Mouse (Mus musculus): Measurements from ENCODE around the gene Prdm12.

Prdm12 gene

DNA sequence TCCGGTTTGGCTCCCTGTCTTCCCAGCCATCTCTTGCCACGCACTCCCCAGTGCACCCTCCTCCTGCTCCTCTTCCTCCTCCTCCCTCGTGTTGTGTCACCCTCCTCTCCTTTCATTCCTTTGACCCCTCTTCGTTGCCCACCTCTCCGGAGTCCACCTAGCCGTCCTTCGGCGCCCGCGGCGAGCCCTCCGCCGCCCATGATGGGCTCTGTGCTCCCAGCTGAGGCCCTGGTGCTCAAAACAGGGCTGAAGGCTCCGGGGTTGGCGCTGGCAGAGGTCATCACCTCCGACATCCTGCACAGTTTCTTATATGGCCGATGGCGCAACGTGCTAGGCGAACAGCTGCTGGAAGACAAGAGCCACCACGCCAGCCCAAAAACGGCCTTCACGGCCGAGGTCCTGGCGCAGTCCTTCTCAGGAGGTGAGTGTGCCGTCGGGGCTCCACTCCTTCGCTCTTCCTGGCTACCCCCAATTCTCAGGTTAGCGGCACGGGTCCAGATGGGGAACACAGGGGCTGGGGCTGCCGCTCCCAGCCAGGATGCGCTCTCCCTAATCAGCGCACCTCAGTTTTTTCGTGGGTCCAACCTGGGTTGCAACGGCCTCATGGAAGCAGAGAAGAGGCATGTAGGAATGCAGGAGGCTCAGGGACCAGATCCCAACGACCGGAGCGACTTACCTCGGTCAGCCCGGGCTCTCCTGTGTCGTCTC lies at the start of gene Prdm12:
Gene Prdm12 (plus strand): TSS at position 137 of the 708 bp plus-strand sequence.
- DNase-seq (ENCODE audit: low spot score in 2 of 2) = no peak

DNA sequence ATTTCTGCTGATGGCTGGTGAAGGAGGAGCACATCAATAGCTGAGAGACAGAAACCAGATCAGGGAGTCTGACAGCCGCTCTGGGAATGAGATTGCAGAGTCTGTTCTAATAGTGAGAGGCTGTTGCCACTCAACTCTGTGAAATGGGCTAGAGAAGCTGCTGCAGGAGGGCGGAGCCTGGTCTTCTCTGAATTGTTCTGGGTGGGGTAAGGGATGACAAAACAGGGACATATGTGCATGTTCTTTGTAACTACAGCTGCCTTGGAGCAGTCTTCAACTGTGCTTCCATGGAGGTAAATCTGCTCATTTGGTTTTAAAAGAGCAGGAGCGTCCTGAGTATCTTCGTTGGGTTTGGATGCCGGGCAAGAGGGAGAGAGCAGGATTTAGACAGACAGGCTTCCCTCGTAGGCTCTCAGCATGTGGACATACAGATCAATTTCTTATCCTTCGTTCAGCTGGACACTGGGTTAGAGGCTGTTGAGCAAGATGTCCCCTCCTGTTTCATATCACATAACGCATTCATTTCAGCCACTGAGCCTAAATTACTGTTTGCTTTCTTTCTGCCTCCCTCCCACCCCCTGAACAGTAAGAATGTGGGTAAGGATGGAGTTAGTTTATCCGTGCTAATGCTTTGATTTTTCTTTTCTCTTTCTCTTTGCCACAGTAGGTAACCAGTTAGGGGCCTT lies 47.9 kb upstream of the Prdm12 start:
- DNase-seq (ENCODE audit: low spot score in 2 of 2) = no peak

GRCm38 (mm10) chr2:31607555-31607954 lies 32.3 kb upstream of the Prdm12 start:
- DNase-seq (ENCODE audit: low spot score in 2 of 2) = no peak

GRCm38 (mm10) chr2:31609859-31610261 lies 30.0 kb upstream of the Prdm12 start:
- no peak for DNase-seq (ENCODE audit: low spot score in 2 of 2)

DNA sequence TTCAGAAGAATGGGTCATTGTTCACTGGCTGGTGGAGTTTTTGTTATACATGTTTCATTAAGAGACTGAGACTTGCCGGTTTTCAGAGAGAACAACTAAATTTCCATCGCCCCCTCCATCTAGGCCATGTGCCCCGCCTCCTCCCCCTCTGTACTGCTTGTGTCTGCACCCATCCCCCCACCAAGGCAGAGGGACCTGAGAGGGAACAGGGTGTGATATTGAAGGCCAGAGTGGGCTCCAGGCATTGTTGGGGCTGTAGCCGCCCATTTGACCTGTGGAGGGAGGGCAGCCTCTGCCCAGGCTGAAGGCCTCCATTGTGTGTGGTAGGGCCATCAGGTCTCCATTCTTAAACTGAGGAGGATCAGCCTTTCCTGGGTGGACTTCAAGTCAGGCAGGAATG lies 28.9 kb upstream of the Prdm12 start:
- DNase-seq (ENCODE audit: low spot score in 2 of 2) = no peak

GRCm38 (mm10) chr2:31611400-31611799 lies 28.4 kb upstream of the Prdm12 start:
- no peak for DNase-seq (ENCODE audit: low spot score in 2 of 2)

DNA sequence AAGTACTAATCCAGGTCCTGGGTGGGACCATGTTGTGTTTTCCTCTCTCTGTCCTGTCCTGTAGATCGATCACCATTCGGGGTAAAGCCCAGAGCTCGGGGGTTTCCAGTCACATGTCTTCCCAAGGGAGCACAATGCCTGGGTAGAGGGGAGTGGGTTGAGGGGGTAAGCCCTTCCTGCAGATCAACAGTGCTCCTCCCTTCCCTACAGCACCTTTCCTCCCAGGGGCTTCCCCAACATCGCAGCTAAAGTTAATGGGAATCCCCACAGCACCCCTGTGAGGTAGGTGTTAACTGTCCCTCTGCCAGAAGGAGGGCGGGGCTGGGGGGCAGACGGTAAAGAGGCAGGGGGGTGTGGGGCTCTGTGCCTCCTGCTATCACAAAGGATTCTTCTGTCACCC lies 27.2 kb upstream of the Prdm12 start:
- no peak for DNase-seq (ENCODE audit: low spot score in 2 of 2)

DNA sequence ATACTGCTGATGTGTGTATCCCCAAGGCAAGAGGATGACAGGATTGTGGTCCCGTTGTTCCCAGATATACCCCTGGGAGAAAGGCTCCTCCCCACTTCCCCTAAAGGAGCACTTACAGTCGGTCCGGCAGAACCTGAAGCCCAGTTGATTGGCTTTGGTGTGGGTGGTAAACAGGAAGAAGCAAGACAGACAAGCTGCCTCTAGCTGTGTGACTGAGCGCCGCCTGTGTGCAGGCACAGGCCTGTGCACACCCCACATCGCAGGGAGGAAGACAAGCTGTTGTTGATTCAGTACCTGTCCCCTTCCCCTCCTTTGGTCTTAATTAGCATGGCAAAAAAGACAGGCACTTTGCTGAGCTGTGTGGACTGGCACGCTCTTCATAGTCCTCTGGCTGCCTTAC lies 26.1 kb upstream of the Prdm12 start:
- DNase-seq (ENCODE audit: low spot score in 2 of 2) = no peak

- no peak for DNase-seq (ENCODE audit: low spot score in 2 of 2)
Observed at GRCm38 (mm10) chr2:31618484-31619161, 21.2 kb upstream of the Prdm12 start.

DNA sequence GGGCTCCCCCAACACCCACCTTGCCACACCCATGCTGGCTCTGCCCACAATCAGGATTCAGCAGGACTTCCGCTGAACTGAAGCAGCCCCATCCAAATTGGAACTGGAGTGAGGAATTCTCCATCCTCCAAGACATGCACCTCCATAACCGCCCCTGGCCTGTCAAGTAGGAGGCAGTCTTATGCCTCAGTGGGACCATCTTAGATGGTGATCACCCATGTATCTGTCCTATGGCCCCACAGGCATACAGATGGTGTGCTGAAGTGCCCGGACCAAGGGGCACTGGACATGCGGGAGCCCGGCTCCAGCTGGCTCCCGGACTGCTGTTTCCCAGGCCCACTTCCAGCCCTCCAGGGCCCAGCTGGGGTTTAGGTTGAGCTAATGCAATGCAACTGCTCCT lies 20.6 kb upstream of the Prdm12 start:
- no peak for DNase-seq (ENCODE audit: low spot score in 2 of 2)

DNA sequence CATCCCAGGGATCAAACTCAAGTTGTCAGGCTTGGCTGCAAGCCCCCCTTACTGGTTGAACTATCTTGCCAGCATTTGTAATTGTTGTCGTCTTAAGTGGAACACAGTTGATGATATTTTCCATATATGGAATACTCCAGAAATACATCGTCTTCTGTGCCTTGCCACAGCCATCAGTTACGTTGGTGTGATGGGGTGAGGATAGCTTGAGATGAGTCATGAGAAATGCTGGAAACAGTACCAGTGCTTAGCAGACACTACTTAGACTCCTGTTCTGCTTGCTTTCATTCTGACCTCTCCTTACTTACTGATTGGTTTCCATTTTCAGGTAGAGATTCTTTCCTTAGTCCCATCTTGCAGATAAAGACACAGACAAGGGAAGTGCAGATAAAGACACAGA lies 6.3 kb upstream of the Prdm12 start:
- DNase-seq (ENCODE audit: low spot score in 2 of 2) = no peak

DNA sequence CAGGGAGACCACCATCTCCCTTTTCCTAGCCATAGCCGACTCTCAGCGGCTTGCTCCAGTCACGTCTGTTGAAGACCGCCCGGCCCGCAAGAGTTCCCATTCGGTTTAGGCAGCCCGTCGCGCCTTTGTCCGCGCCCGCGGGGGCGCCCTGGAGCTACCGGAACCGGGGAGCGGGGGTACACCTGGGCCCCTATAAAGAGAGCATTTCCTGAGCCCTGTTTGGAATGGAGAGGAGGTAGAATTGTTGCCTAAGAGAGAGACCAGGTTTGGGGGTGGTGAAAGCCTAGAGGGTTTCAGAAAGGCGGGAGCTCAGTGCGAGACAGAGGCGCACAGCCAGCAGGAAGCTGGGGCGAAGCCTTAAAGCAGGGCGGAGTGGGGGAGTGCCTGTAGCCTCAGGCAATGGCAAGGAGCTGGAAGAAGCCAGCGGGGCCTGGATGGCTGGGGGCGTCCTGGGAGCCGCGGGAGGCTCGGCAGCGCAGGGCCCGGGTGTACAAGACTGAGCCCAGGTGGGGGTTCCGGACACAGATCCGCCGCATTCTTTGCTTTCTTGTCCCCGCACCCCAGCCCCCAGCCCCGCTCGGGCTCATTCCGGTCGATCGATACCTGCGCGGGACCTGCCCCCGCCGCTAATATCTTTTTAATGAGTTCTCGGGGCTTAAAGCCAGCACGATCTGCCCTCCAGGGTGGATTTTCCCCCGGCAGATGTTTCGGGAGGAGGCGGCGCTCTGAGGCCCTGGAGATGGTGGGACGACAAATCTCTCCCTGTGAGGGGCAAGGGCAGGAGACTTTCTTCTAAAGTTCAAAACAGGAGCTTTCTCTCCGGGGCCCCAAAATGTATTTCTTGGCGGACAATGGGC lies 4.3 kb upstream of the Prdm12 start:
- DNase-seq (ENCODE audit: low spot score in 2 of 2) = no peak

DNA sequence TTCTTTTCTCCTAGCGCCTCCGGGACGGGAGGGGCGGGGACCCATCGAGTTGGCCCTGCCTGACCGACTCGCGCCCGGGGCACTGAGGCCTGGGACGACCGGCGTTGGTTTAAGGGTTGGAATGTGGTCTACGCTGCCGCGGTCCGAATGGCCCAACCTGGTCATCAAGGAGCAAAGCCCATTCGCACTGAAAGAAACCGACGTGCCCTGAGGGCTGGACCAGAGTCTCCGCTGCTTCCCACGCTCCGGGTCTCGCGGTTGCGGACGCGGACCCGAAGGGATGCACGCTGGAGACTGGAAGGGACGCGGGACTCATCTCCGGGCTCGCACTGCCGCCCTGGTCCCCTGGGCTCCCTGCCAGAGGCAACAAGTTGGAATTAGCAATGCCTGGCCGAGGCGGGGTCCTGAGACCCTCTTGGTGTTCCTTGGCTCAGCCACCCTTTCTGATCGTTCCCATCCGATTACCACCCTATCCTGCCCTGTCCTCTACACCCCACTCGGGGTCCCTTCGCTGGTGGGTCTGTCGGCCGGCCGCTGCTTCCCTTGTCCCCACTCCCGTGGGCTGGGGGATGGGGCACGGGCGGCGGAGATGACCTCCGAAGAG lies 3.6 kb upstream of the Prdm12 start:
- no peak for DNase-seq (ENCODE audit: low spot score in 2 of 2)

DNA sequence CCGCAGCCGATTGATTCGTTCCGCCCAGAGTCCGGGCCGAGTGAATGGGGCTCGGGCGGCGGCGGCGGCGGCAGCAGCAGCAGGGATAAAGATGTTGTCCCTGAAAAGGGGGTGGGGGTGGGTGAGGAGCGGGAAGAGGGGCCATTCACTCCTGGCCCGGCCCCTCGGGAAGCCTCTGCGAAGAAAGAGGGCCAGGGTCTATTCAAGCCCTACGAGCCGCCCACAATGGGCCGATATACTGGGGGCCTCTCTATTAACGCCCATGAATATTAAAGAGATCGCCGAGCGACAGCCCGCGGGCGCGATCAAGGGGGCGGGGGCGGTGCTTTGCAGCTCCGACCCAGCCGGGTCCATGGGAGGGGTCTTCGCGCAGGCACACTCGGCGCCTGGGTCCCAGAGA lies 3.1 kb upstream of the Prdm12 start:
- DNase-seq (ENCODE audit: low spot score in 2 of 2) = no peak

- DNase-seq (ENCODE audit: low spot score in 2 of 2) = no peak
Observed at GRCm38 (mm10) chr2:31637311-31637710, 2.5 kb upstream of the Prdm12 start.

GRCm38 (mm10) chr2:31637807-31638206 lies 2.0 kb upstream of the Prdm12 start:
- DNase-seq (ENCODE audit: low spot score in 2 of 2) = no peak

DNA sequence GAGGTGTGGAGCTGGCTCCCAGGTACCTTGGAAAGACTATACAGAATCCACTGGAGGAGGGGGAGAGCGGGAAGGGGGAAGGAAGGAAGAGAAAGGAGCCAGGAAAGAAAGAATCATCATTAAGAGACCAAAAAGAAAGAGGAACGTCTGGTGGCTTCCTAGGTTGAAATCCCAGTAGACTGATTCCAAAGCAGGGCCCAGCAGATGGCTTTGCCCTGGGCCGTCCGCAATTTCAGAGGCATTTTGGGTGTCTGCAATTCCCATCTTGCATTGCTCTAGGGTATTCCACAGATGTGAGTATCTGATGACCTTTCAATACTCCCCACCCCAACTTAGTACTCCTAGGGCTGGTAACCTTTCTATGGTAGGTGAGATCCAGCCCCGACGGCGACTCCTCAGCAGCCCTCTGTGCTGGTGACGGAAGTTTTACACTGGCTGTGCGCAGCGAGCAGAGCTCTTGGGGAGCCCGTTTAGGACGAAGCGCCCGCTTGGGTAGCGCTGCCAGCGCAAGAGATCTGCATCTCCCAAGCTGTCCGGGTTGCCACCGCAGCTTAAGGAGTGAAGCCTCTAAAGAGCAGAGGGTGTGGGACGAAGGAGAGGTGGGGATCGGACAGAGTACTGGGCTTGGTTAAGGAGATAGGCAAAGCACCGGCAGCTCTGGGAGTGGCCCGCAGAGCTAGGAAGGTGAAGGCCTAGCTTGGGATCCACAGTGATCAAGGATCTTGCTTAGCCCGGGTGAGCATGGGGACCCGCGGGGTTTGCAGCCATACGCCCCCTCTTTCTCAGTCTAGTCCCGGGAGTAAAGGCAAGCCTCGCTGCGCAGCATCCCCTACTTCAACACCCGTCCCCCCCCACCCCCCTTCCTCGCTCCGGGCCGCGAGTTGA lies 1.0 kb upstream of the Prdm12 start:
- DNase-seq (ENCODE audit: low spot score in 2 of 2) = no peak

GRCm38 (mm10) chr2:31639466-31639760 lies 424 bp upstream of the Prdm12 start:
- DNase-seq (ENCODE audit: low spot score in 2 of 2) = no peak

DNA sequence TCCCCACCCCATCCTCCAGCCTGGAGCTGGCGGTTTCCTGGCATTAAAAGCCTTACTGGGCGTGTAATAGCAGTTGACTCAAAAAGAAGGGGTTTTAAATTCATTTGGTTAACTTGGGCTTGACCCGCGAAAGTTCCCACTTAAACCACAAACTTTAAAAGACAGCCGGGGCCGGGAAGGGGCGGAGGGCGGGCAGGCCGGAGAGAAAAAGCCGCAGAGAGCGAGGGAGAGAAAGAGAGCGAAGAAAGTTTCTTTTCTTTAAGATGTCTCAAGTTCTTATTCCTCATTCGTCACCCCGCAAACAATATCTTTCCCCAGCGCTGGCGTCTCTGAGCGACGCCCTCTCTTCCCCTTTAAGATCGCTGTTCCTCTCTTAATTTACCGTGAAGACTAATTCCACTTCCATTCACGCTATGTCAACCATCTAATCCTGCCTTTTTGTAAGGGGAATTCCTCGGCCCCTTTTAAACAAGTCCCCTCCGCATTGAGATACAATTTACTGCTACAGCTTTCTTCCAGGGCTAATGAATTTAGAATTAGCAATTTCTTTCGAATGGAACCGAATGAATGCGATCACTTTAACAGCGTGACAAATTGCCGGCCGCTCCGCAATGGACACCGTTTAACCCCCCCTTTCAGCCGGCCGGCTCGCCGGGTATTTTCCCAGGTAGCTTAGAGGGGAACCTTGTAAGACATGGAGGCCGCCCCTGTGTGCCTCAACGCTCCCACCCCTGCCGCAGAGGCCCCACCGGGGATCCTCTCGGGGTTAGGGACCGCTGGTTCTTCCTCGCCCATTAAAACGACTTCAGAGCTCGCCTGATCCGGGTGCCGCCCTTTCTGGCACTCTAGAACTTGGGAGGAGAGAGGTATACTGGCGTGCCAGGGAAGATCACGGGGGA lies 1.0 kb downstream of the Prdm12 start:
- DNase-seq (ENCODE audit: low spot score in 2 of 2) = no peak

DNA sequence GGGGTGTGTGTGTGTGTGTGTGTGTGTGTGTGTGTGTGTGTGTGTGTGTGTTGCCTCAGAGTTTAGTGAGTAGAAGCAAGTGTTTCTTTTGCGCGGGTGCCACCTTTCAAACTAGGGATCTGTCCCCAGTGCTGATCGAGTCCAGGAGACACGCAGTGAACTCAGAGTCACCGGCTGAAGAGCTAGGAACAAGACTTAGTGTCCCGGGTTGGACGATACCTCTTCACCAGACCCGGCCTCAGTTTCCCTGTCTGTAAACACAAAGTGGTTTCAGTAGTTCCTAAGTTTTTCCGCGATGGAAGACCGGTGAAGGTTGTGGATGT lies 1.6 kb downstream of the Prdm12 start:
- no peak for DNase-seq (ENCODE audit: low spot score in 2 of 2)

Measured in natural killer cell, adult 2 months (primary cell).